Mouse (Mus musculus) intestine, postnatal 0 days (tissue): ENCODE measurements around the gene Ppp1r27. TPM values are rescaled to one million over a fixed set of nuclear protein-coding genes. Genes with fewer than 3 reads are reported as not detected.
"Not testable (repeated sequence)": the region's sequence is repeated elsewhere in the genome, so short reads cannot be mapped to it uniquely, and the experiment has no call there.

Experiments used
- ATAC-seq: fragments of 200-750 bp; cut with Nextera tagmentation; 2 replicates; pipeline ENCODE4 v1.8.0; 2017; ENCODE audit warnings: mild to moderate bottlenecking, moderate TSS enrichment, moderate library complexity
- H3K27ac ChIP-seq: fragments of 300-500 bp; sonication (generic); 2 replicates; pipeline ENCODE4 v1.5.1; 2014; ENCODE audit warnings: mild to moderate bottlenecking, low read depth, low read length, moderate library complexity
- H3K27me3 ChIP-seq: fragments of 300-500 bp; sonication (generic); replicated peaks from 2 replicates; pipeline ENCODE4 v1.6.1; 2014; ENCODE audit warnings: low read length, mixed read lengths; ENCODE audit not compliant: control insufficient read depth, insufficient read depth
- H3K36me3 ChIP-seq: fragments of 300-500 bp; sonication (generic); 2 replicates; pipeline ENCODE4 v1.6.1; 2014; ENCODE audit warnings: mild to moderate bottlenecking, moderate library complexity; ENCODE audit not compliant: control insufficient read depth, insufficient read depth
- H3K4me1 ChIP-seq: fragments of 300-500 bp; sonication (generic); replicated peaks from 2 replicates; pipeline ENCODE4 v1.6.1; 2014; ENCODE audit warnings: antibody characterized with exemption, low read length, mixed read lengths; ENCODE audit not compliant: control insufficient read depth, insufficient read depth
- H3K4me2 ChIP-seq: fragments of 300-500 bp; sonication (generic); replicated peaks from 2 replicates; pipeline ENCODE4 v1.6.1; 2014; ENCODE audit warnings: low read depth, mild to moderate bottlenecking, moderate library complexity
- H3K4me3 ChIP-seq: fragments of 300-500 bp; sonication (generic); 2 replicates; pipeline ENCODE4 v1.5.1; 2014; ENCODE audit warnings: low read depth, low read length
- H3K9ac ChIP-seq: fragments of 300-500 bp; sonication (generic); 2 replicates; pipeline ENCODE4 v1.6.1; 2014; ENCODE audit warnings: mild to moderate bottlenecking, low read depth, low read length
- H3K9me3 ChIP-seq: fragments of 300-500 bp; sonication (generic); 2 replicates; pipeline ENCODE4 v1.6.1; 2016; ENCODE audit warnings: mixed run types; ENCODE audit not compliant: control insufficient read depth
- CTCF ChIP-seq: sonication (generic); IDR thresholded peaks from 2 replicates; pipeline ENCODE4 v1.5.1; 2016; ENCODE audit warnings: low read depth, mild to moderate bottlenecking, control low read depth, antibody characterized with exemption, moderate library complexity
- WGBS: fragments of 180-500 bp; shearing (Covaris S2); extraction: QIAGEN DNeasy Blood & Tissue Kit; methylation state at CpG from one replicate; pipeline ENCODE4 v1.1.7; 2014; 5-methylcytosine and 5-hydroxymethylcytosine counted together
- polyA plus RNA-seq: library from polyadenylated mRNA; unstranded; fragments of >200 nt; fragmentation: Nextera tagmentation; extraction: Ambion mirVana; gene quantifications from 2 replicates; pipeline ENCODE4 v1.2.1, GENCODE M21; 2015

Ppp1r27 gene
- polyA plus RNA-seq, 1 experiment from 2014 or later = 1.4 TPM

GRCm38 (mm10) chr11:120517147-120517546 lies 33.8 kb downstream of the Ppp1r27 start:
- Histone ChIP-seq H3K4me2 (no peak overlapping the region), H3K4me3 (no peak overlapping the region), H3K27me3 (no peaks in the 10 kb centered on the region), H3K27ac (0 out of 2 replicates have a peak overlapping the region, but pooled peaks have one; percentile 41), H3K9ac (no peak overlapping the region), H3K9me3 (no peaks in the 10 kb centered on the region), H3K4me1 (no peaks in the 10 kb centered on the region), H3K36me3 (no peaks in the 10 kb centered on the region)
- no peak for TF ChIP-seq CTCF
- ATAC-seq = no peak
- WGBS = 78% methylated on average over 4 of the region's 4 CpGs

- Histone ChIP-seq H3K4me2 (peak overlapping the region; percentile 21; the same call in 1 of the 2 replicates), H3K9ac (peak overlapping the region; percentile 46), H3K9me3 (no peaks in the 10 kb centered on the region), H3K4me3 (no peak overlapping the region), H3K36me3 (no peaks in the 10 kb centered on the region), H3K27me3 (no peaks in the 10 kb centered on the region), H3K4me1 (no peaks in the 10 kb centered on the region; the same call in 1 of the 2 replicates), H3K27ac (peak overlapping the region; percentile 83)
- ATAC-seq = peak; percentile 84
- 12% methylated on average over 17 of the region's 17 CpGs for WGBS
- TF ChIP-seq CTCF = peak; percentile 99
Observed at GRCm38 (mm10) chr11:120515611-120516010, 35.3 kb downstream of the Ppp1r27 start.

DNA sequence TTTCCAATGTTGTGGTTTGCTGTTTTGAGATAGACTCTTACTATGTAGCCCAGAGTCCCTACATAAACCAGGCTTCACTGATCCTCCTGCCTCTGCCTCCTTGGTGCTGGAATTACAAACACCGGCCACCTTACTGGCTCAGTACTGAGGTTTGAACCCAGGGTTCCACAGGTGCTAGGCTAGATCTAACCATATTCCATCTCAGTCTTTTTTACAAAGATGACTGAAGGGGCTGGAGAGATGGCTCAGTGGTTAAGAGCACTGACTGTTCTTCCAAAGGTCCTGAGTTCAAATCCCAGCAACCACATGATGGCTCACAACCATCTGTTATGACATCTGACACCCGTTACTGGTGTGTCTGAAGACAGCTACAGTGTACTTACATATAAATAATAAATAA lies 36.7 kb downstream of the Ppp1r27 start:
- not testable (repeated sequence) for H3K9ac ChIP-seq, H3K4me1 ChIP-seq, H3K9me3 ChIP-seq, H3K36me3 ChIP-seq, H3K4me2 ChIP-seq, ATAC-seq, H3K27ac ChIP-seq, H3K27me3 ChIP-seq, H3K4me3 ChIP-seq
- WGBS = 89% methylated on average over 2 of the region's 2 CpGs

DNA sequence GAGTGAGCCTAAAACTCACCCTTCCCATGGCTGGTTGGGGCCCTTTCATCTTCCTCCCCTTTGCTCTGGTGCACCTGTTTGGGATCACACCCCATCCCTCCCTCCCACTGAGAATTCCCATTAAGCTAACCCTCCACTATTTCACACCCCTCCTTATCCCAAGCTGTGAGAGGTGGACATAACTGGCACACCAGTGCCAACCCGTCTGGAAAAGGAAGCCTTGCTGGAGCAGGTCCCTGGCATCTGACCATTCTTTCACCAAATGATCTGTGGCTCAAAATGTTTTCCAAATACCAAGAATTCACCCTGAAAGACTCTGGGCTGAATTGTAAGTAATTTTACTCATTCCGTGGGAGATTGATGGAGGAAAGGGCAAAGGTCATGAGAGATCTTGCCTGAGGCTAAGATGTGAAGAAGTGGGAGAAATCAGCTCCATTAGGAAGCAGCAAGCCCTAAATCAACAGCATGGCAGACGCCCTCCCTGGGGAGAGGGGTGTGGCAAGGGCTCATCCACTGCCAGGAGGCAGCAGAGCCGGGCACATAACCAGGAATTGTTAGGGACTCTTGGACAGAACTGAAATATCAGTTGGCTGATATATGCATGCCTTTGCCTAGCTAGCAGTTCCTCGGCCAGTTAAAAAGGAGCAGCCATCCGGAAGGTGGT lies 38.0 kb downstream of the Ppp1r27 start:
- no peak overlapping the region for H3K27ac ChIP-seq
- ATAC-seq = no peak
- H3K9ac ChIP-seq = no peak overlapping the region
- peaks cover 4% of the 10 kb centered on the region; the same call in 1 of the 2 replicates for H3K4me1 ChIP-seq
- no peak overlapping the region for H3K4me2 ChIP-seq
- no peak for TF ChIP-seq CTCF
- no peaks in the 10 kb centered on the region for H3K9me3 ChIP-seq
- H3K27me3 ChIP-seq = no peaks in the 10 kb centered on the region
- H3K4me3 ChIP-seq = no peak overlapping the region
- H3K36me3 ChIP-seq = no peaks in the 10 kb centered on the region
- WGBS = 35% methylated on average over 6 of the region's 6 CpGs

DNA sequence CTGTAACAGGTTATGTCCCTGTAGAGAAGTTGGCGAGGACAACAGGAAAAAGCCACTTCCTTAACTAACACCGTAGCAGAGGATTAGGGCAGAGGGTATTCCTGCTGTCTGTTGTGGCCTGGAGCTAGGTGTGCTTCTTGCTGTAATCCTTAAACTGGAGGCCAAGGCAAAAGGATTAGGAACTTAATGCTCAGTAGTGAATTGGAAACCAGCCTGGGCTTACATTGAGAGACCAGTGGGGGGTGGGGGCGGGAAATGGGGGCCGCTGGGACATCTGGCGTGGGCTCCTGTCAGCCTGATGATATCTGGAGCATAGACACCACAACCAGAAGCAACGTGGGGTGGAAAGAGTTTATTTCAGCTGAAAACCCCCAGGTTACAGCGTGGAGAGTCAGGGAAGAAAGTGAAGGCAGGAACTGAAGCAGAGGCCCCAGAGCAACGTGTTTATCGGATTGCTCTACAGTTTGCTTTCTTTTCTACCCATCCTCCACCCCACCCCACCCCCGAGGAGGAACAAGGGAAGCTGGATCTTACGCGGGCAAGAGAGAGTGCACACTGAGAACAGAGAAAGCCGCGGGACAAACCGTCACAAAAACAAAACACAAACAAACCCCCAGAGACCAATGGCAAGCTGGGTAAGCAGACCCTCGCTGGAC lies 40.4 kb downstream of the Ppp1r27 start:
- no peaks in the 10 kb centered on the region for H3K9me3 ChIP-seq
- no peak for TF ChIP-seq CTCF
- H3K27me3 ChIP-seq = no peaks in the 10 kb centered on the region
- peak overlapping the region; percentile 20; the same call in 1 of the 2 replicates for H3K4me3 ChIP-seq
- no peak for ATAC-seq
- WGBS = 8% methylated on average over 16 of the region's 16 CpGs
- peak overlapping the region; percentile 50 for H3K9ac ChIP-seq
- peak overlapping the region; percentile 49 for H3K4me2 ChIP-seq
- no peaks in the 10 kb centered on the region for H3K36me3 ChIP-seq
- H3K4me1 ChIP-seq = peaks cover 4% of the 10 kb centered on the region; the same call in 1 of the 2 replicates
- peak overlapping the region; percentile 91 for H3K27ac ChIP-seq

DNA sequence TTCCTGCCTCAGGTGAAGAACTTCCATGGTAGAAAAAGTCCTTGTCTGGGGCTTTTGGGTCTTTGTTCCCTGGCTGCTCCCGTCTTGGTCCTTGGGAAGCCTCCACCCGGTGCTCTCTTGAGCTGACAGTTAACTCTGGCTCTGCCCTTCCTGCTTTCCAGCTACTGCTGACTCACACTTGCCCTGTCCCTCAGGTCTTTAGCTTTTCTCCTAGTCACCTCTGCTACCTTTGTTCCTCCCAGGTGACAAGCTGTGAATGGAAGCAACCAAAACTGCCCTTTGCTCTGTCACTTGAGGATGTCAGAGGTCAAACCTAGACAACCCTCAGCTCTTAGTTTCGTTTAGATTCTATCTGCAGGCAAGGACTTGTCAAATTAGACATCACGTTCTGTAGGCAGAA lies 41.0 kb downstream of the Ppp1r27 start:
- peak overlapping the region; percentile 49 for H3K4me2 ChIP-seq

More for the DNA sequence above, 41.0 kb downstream of the Ppp1r27 start:
- peaks cover 4% of the 10 kb centered on the region; the same call in 1 of the 2 replicates for H3K4me1 ChIP-seq
- H3K9me3 ChIP-seq = no peaks in the 10 kb centered on the region
- ATAC-seq = peak; percentile 61
- TF ChIP-seq CTCF = no peak
- WGBS = 15% methylated on average over 4 of the region's 4 CpGs
- peak overlapping the region; percentile 50; the same call in 1 of the 2 replicates for H3K9ac ChIP-seq
- H3K27me3 ChIP-seq = no peaks in the 10 kb centered on the region
- no peaks in the 10 kb centered on the region for H3K36me3 ChIP-seq
- peak overlapping the region; percentile 91 for H3K27ac ChIP-seq
- H3K4me3 ChIP-seq = peak overlapping the region; percentile 20; the same call in 1 of the 2 replicates
